Mouse (Mus musculus) gastrocnemius, postnatal 4 days (tissue): ENCODE results near the gene Sesn1. TPM values are rescaled to one million over a fixed set of nuclear protein-coding genes. Genes with fewer than 3 reads are reported as not detected.
"Not testable (repeated sequence)": the region's sequence is repeated elsewhere in the genome, so short reads cannot be mapped to it uniquely, and the experiment has no call there.

ENCODE experiments used
- DNase-seq, 2 experiments: peaks; one replicate each; pipeline ENCODE4 v3.0.0; 2021 to 2022; ENCODE audit warnings: low spot score in 2 of 2, mixed read lengths in 2 of 2
- total RNA-seq, 2 experiments: library from RNA; stranded (reverse); gene quantifications; 2 replicates each; pipeline ENCODE4 v1.2.3; 2021

Sesn1 gene
- total RNA-seq, 2 experiments from 2014 or later = 60.4 to 66.3 TPM

DNA sequence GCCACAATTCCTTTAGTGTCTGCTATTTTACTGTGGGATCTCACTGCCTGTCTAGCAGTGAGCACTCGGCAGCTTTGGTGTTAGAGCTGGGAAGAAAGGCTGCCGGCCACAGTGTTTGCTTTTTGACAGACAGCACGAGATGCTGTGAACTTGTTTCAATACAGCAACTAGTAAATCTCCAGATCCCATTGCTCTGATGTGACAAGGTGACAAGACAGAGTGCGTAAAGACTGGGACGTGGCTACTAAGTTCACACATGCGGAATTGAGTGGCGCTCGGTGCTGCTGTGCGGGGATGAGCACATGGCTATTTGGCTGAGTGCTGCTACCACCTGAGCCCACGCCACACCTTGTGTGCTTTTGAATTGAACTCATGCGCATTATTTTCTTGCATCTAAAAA lies 97.7 kb downstream of the Sesn1 start:
- DNase-seq = no peak

DNA sequence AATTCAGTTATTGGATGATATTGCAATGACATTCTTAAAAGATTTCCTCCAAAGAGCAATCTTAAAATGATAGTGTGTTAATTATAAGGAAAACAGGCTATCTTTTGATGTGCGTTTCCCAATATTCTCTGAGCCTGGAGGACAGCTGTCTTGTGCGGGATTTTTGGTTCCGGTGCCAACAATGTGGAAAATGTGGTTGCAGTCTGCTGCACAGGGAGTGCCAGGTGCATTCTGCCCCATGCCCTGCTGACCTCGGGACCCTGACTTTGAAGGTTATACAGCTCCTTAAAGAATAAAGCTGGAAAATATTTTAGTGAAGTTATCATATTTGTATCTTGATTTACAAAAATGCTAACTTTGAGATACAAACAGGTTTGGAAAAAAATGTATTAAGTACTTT lies 98.2 kb downstream of the Sesn1 start:
- DNase-seq = no peak

DNA sequence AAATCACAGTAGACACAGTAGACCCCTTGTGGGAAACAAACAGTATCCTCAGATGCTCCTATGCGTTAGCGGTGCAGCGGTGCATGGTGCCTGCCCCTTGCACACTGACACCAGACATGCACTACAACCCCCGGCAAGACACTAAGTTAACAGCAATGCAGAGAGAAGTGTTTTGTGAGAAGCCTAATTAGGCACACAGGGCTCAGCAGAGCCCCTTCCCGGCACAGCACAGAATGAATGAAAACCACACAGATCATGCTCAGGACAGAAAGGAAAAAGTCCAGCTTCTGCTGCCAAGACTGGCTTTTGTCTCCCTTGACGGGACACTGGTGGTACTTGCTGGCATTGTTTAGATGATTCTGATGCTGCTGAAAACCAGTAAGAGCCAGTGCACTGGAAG lies 99.2 kb downstream of the Sesn1 start:
- DNase-seq = no peak

DNA sequence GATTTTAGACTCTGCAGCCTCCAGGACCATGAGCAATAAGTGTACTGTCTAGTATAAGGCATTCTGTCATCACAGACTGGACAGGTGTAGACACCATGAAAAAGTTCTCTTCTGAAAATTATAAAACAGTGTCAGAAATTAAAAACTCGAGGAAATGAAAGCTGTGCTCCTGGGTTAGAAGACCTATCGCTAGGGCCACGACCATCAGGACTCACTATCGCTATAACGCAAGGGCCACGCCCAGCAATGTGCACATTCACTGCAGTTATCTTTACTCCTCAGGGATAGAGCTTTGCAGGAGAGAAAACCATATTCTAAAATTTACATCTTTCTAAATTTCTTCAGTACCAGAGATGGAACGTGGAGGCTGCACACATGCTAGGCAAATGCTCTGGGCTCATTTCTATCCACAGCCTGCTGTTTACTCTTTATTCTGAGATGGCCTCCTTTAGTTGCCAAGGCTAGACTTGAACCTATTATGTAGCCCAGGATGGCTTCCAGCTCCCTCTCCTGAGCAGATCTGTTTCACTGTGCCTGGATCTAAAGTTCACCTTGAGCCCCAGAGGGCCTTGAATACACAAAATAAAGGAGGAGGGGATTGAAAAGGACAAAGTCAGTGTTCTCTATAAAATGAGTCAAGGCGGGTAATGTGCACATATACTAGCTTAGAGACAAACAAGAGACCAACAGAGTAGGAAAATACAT lies 102.7 kb downstream of the Sesn1 start:
- DNase-seq = no peak

DNA sequence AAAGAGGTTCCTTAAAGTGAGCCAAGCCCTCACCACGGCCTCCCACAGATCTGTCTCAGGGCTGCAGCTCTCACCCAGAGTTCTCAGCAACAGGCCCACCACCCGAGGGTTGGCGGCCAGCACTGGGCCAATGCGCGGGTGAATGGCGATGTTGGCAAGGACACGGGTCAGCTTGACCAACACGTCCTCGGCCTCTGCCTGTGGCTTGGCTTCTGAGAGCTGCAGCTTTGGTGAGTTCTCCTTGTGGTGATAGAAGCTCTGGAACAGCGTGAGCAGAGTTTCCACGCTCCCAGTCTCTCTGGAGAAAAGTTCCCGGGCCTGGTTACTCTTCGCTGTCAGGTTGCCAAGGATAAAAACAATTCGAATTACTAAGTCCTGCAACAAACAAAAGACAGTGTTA lies 117.0 kb downstream of the Sesn1 start:
- no peak for DNase-seq

DNA sequence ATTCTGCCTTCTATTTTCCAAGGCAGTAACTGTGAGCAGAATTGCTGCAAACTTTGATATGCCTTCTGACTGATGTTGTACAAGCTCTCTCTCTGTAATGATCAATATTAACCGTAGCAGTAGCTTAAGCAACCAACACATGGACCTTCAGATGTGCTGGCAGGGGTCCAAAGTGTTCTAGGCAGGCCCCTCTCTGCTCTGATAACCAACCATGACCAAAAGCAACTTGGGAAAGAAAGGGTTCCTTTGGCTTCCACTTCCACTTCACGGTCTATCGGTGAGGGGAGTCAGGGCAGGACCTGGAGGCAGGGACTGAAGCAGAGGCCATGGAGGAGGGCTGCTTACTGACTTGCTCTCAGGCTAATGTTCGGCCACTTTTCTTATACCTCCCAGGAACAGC lies 121.2 kb downstream of the Sesn1 start:
- no peak for DNase-seq

DNA sequence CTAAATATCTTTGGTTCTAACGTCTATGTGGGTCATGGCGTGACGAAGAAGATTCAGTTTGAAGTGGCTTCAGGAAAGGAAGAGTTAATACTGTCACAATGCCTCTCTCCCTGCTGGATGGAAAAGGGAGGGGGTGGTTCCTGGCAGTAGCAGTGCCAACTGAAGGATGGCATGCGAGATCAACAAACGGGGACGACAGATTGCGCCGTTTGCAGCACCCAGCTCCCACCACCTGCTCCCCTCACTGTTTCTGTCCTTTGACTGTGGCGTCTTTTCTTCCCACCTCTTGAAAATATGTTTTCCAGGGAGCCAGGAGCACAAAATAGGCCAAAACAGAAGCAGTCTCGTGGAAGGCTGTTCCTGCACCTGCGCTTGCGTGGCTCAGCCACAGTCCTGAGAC lies 122.2 kb downstream of the Sesn1 start:
- no peak for DNase-seq

DNA sequence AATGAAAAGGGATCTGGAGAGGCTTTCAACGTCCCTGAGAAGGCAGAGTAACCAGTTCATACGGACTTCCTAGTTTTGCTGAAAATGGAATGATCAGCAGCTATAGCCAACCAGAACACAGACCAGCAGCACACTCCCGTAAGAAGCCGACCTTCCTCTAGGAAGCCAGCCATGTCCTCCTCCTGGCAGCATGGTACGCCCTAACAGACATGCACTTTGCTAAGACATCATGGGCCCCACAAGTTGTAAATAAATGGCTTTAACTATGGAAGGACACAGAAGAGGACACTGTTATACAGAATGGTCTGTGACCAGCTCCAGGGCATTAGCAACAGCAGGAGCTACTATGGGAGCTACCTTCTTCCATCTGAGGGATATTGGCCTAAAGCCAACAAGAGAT lies 123.2 kb downstream of the Sesn1 start:
- no peak for DNase-seq

DNA sequence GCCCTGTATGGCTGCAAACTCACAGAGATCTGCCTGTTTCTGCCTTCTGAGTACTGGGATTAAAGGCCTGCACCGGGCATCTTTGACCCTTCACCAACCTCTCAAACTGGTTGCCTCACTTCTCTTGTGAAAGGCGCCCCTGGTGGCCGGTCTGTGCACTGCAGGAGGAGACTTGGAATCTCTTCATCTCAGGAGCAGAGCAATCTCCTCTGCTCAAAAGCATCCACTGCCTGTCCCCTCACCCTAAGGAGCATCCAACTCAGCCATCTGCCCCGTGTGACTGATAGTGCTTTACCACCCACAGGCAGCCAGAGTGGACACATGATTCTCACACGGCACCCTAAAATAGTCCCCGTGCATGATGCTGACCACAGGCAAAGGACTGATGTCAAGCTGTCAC lies 123.8 kb downstream of the Sesn1 start:
- DNase-seq = peak; percentile 33 to 51

DNA sequence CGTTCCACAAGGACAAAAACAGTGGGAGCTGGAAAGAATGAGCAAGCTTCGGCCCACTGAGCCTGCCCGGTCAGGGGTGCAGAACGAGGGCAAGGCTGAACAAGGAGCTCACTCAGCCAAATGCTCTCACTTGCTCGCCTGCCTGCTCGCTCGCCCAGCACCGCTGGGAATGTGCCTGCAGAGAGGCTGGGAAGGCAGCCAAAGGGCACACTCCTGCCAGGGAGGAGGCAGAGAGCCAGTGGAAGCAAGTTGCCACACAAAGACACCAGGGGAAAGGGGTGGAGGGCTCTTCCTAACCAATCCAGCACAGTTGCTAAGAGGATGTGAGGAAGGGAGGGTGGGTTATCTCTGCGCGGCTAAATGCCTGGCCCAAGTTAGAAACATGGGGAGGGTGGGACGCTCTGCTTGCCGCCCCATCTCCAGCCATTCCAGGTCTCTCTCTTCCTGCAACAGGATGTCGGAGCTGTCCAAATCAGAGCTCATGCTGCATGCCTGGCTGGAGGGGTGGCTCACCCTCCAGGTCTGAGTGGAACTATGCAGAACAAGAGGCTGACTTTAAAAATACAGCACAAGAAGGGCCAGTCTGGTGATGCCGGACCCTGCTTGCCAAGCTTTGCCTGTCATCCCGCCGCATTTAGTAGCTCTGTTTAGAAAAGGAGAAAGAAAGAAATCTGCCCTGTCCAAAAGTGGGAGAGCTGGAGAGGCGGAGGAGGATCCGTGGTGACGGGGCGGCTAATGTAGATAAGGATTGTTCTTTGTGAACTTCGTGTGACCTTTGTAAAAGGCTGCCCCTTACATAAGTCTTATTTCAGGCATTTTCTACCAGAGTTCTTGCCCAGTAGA lies 125.1 kb downstream of the Sesn1 start:
- peak; percentile 71 to 82 for DNase-seq

DNA sequence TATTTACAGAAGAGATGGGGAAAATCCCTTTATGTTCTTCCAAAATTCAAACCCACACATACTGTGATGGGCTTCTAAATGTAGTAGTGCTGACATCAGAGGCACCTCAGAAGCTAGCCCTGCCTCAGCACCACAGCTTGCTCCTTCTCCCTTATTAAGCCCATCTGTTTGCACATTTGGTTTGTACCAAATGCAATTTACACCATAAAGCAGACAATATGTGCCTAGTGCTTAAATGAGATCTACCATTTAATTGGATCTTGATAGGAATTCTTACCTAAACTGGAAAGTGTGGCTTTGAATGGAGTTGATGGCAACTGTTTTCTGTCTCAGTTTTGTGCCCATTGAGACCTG lies 125.7 kb downstream of the Sesn1 start:
- DNase-seq = no peak

DNA sequence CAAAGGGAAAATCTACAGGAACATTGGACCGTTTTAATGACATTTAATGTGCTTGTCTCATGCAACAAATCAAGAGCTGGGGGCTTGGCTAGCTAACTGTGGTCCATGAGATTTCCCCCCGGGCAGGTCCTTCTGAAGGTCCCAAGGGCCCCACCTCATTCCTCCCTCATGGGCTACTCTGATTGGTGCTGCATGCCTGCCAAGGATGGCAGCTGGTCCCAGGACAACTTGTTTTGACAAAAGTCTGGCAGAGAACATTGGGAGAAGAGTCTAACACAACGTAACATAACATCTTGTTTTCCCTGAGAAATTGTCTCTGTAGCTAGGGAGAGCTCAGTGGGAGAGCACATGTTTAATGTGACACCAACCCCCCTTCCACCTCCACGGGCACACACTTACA lies 126.4 kb downstream of the Sesn1 start:
- peak in 1 of 2 experiments; percentile 43 for DNase-seq

DNA sequence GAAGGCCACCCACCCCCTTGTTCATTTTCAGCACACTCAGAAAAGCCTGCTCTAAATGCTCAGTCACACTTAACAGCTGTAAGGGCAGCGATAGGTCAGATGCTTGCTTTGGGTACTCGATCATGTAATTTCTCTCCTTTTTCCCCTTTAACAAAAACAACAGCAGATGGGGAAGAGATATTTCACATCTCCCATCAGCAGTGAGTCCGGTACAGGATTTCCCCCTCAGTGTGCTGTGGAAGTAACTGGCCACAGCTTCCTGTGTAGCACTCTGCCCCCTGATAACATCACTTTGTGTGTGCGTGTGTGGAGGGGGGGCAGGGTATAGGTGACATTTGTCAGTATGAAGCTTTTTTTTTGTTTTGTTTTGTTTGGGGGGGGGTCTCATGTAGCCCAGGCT lies 127.4 kb downstream of the Sesn1 start:
- no peak for DNase-seq

DNA sequence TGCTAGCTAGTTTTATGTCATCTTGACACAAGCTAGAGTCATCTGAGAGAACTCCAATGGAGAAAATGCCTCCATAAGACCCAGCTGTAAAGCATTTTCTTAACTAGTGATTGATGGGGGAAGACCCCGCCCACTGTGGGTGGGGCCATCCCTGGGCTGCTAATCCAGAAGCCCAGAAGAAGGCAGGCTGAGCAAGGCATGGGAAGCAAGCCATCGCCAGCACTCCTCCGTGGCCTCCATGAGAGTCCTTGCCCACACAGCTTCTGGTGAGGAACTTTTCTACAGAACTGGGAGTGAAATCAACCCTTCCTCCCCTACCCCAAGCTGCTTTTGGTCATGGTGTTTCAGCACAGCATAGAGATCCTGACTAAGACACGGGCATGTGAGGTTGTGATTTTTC lies 129.4 kb downstream of the Sesn1 start:
- no peak for DNase-seq

DNA sequence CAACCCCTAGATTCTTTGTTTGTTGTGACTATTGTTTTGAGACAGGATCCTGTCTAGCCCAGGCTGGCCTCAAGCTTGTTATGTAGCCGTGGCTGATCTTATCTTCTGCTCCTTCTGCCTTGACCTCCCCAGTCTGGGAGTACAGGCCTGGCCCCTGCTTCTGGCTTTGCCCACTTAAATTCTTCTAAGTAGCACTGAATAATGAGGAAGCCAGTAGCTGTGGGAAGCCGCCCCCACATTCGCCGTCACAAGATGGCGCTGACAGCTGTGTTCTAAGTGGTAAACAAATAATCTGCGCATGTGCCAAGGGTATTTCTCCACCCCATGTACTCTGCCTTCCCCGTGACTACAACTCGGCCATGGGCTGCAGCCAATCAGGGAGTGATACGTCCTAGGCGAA lies 142.6 kb downstream of the Sesn1 start:
- not testable (repeated sequence) for DNase-seq

DNA sequence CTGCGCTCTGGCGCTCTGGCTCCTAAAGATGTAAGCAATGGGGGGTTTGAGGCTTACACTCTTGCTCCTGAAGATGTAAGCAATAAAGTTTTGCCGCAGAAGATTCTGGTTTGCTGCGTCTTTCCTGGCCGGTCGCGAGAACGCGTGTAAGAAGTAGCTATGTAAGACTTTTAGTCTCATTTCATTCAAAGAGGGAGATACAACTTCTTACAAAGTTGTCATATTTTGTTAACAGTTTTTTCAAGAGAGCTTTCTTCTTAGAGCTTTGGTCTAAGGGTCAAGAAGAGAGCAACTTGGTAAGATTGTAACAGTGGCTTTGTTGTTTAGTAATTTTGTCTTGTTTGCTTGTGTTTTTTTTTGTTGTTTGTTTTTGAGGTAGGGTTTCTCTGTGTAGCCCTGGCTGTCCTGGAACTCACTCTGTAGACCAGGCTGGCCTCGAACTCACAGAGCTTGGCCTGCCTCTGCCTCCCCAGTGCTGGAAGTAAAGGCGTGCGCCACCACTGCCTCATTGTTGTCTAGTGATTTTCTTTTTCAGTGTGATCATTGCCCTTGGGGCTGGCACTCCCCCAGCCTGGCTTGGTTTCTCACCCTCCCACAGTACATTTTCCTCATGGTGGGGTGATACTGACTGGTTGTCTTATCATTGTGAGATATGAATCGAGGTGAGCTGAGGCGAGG lies 143.3 kb downstream of the Sesn1 start:
- DNase-seq = no peak

DNA sequence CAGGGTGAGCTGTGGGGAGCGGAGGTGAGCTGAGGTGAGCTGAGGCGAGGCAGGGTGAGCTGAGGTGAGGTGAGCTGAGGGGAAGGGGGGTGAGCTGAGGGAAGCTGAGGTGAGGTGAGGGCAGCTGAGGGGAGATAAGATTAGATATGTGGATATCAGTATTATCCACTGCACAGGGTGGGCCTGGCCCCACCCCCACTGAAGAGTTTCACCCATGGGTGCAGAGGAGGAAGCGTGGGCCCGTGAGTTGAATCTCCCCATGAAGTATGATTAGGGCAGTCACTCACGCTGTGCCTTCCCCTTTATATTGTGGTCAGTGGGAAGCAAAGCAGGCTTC lies 143.8 kb downstream of the Sesn1 start:
- no peak for DNase-seq

DNA sequence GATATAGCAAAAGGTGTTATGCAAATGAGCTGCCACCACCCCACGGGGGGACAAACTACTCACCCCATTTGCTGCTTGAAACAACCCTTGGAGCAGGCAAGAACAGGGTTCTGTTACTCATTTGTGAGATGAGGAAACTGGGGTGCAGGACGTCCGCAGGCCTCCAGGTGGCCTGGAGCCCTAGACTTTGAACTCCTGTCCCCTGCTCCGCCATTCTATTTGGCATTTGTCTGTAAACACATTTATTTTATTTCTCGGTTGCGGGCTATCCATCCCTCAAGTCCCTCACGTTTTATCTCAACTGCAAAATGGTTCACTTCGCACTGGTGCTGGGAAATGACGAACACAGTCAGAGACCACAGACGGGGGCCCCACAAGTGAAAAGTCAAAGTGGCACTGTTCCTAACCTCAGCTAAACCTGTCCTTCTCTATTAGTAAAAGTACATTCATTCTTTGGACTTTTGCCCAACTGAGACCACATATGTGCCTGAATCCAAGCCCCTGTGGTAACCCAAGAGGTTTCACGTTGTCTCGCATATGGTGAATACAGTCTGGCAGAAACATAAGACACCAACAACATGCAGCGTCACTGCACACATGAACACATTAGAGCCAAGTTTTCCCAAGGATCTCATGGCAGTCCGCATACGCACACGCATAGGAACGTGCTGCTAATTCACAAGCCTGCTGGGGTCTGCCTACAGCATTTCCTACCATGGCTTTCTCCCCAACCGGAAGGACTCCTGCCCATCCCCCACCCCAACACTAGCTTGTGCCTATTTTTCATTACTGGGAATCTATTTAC lies 147.9 kb downstream of the Sesn1 start:
- no peak for DNase-seq
